Mouse (Mus musculus) olfactory bulb, adult 2 months (tissue): ENCODE measurements around the gene Tyms.

ENCODE experiments used
- CTCF ChIP-seq: fragments of 200-500 bp; IDR thresholded peaks from 2 replicates; pipeline ENCODE4 v1.5.1; 2012; ENCODE audit warnings: low read depth, mild to moderate bottlenecking, low read length, moderate library complexity; ENCODE audit not compliant: insufficient read depth
- POLR2A ChIP-seq: fragments of 200-500 bp; IDR thresholded peaks from 2 replicates; pipeline ENCODE4 v1.6.1; 2012; ENCODE audit warnings: mild to moderate bottlenecking, low read depth, low read length, moderate library complexity; ENCODE audit not compliant: insufficient read depth

DNA sequence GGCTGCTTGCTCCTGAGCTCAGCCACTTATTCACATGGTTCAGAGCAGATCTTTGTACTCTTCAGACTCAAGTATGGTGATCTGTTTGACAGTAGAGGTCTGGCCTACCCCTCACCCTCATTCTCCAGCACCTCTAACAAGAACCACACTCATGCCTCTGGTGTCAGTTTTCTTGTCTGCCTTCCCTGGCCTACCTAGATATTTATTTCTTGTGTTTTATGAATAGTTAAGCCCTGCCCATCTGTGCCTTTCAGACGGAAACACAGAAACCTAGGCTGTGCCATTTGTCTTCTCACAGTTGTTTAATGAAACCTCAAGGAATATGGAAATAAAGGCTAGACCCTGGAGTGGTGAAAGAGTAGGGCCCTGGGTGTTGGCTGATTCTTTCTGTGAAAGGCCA is 44.6 kb upstream of the Tyms start:
- TF ChIP-seq CTCF (no peak), POLR2A (no peak)
